ENCODE assay signal across 1 mouse cellular context in genomic region chr1:180911653-180912287, GRCm38 (mm10).
A peak's percentile ranks its signal among the peaks of the same experiment; 100 is the strongest.
TF ChIP-seq lines count a peak whose summit lies in the region.

No protein-coding gene starts in this region.

TF ChIP-seq in MEL, 35 proteins besides CTCF, POLR2A, EP300 and RAD21 (continued from another document):
- TF ChIP-seq TAL1 (IDR thresholded peaks at IDR 0.05; ENCODE audit: low read length) (no peak), UBTF (IDR thresholded peaks at IDR 0.05; ENCODE audit: borderline replicate concordance, insufficient read depth, low read depth, low read length) (no peak), E2F4 (IDR thresholded peaks at IDR 0.05; ENCODE audit: borderline replicate concordance, low read depth, low read length) (no peak), RCOR1 (IDR thresholded peaks at IDR 0.05; ENCODE audit: low read depth, low read length) (no peak), ELF1 (IDR thresholded peaks at IDR 0.05; ENCODE audit: low read depth, low read length) (no peak), USF2 (IDR thresholded peaks at IDR 0.05; ENCODE audit: borderline replicate concordance in 1 of 2, insufficient read depth in 1 of 2, low read depth in 1 of 2, low read length in 2 of 2) (no peak), NELFE (IDR thresholded peaks at IDR 0.05; ENCODE audit: low read depth, low read length) (peak; percentile 53), TCF12 (IDR thresholded peaks at IDR 0.05; ENCODE audit: low read depth, low read length) (peak; percentile 15; the same call in 1 of the 2 replicates), NRF1 (IDR thresholded peaks at IDR 0.05; ENCODE audit: insufficient read depth, low read depth, low read length, poor library complexity, severe bottlenecking) (peak; percentile 33; the same call in 1 of the 2 replicates), POLR2AphosphoS2 (IDR thresholded peaks at IDR 0.05; ENCODE audit: low read length) (no peak)
